Mouse (Mus musculus) lung, postnatal 0 days (tissue): Measurements from ENCODE around the gene Mmd2. TPM values are rescaled to one million over a fixed set of nuclear protein-coding genes. Genes with fewer than 3 reads are reported as not detected.

ENCODE experiments used
- ATAC-seq: fragments of 200-750 bp; cut with Nextera tagmentation; 2 replicates; pipeline ENCODE4 v1.8.0; 2017; ENCODE audit warnings: moderate library complexity
- DNase-seq: peaks from one replicate; pipeline ENCODE4 v3.0.0-alpha.2; 2016; ENCODE audit warnings: low spot score
- H3K27ac ChIP-seq: fragments of 300-500 bp; sonication (generic); 2 replicates; pipeline ENCODE4 v1.5.1; 2014; ENCODE audit warnings: antibody characterized with exemption, mild to moderate bottlenecking, low read length, mixed read lengths
- H3K27me3 ChIP-seq: fragments of 300-500 bp; sonication (generic); replicated peaks from 2 replicates; pipeline ENCODE4 v1.6.1; 2014; ENCODE audit warnings: low read length, mixed read lengths; ENCODE audit not compliant: insufficient read depth
- H3K36me3 ChIP-seq: fragments of 300-500 bp; sonication (generic); 2 replicates; pipeline ENCODE4 v1.6.1; 2014; ENCODE audit warnings: low read length, mixed read lengths; ENCODE audit not compliant: insufficient read depth
- H3K4me1 ChIP-seq: fragments of 300-500 bp; sonication (generic); 2 replicates; pipeline ENCODE4 v1.6.1; 2014; ENCODE audit warnings: antibody characterized with exemption, low read depth, low read length, mixed read lengths; ENCODE audit not compliant: insufficient read depth
- H3K4me2 ChIP-seq: fragments of 300-500 bp; sonication (generic); replicated peaks from 2 replicates; pipeline ENCODE4 v1.6.1; 2014; ENCODE audit warnings: low read depth, mild to moderate bottlenecking, low read length, moderate library complexity, mixed read lengths
- H3K4me3 ChIP-seq: fragments of 300-500 bp; sonication (generic); 2 replicates; pipeline ENCODE4 v1.5.1; 2014; ENCODE audit warnings: low read depth, low read length
- H3K9ac ChIP-seq: fragments of 300-500 bp; sonication (generic); replicated peaks from 2 replicates; pipeline ENCODE4 v1.6.1; 2014; ENCODE audit warnings: low read depth, mild to moderate bottlenecking
- H3K9me3 ChIP-seq: fragments of 300-500 bp; sonication (generic); 2 replicates; pipeline ENCODE4 v1.6.1; 2016; ENCODE audit warnings: low read length, mixed read lengths
- CTCF ChIP-seq: IDR thresholded peaks from 2 replicates; pipeline ENCODE4 v1.5.1; 2016; ENCODE audit warnings: antibody characterized with exemption, mild to moderate bottlenecking
- EP300 ChIP-seq: IDR thresholded peaks from 2 replicates; pipeline ENCODE4 v1.6.1; 2016; ENCODE audit warnings: antibody characterized with exemption, mild to moderate bottlenecking, control low read depth
- WGBS: fragments of 180-500 bp; shearing (Covaris S2); extraction: QIAGEN DNeasy Blood & Tissue Kit; methylation state at CpG from one replicate; pipeline ENCODE4 v1.1.7; 2014; 5-methylcytosine and 5-hydroxymethylcytosine counted together
- polyA plus RNA-seq: library from polyadenylated mRNA; unstranded; fragments of >200 nt; fragmentation: Nextera tagmentation; extraction: Ambion mirVana; gene quantifications from 2 replicates; pipeline ENCODE4 v1.2.1, GENCODE M21; 2015

Mmd2 gene
- polyA plus RNA-seq, 1 experiment from 2014 or later, result not detected

GRCm38 (mm10) chr5:142596723-142597122 lies 11.9 kb downstream of the Mmd2 start:
- H3K4me2 ChIP-seq, result no peak overlapping the region
- no peak overlapping the region for H3K4me3 ChIP-seq
- H3K9me3 ChIP-seq, result no peaks in the 10 kb centered on the region
- no peaks in the 10 kb centered on the region for H3K36me3 ChIP-seq
- H3K27ac ChIP-seq, result no peak overlapping the region
- WGBS, result 66% methylated on average over 6 of the region's 6 CpGs
- ATAC-seq, result no peak
- DNase-seq, result no peak
- no peaks in the 10 kb centered on the region for H3K27me3 ChIP-seq
- no peak for TF ChIP-seq EP300
- no peak for TF ChIP-seq CTCF
- H3K9ac ChIP-seq, result no peak overlapping the region
- H3K4me1 ChIP-seq, result no peaks in the 10 kb centered on the region

- H3K27ac ChIP-seq, result no peak overlapping the region
- H3K4me2 ChIP-seq, result no peak overlapping the region
- no peak overlapping the region for H3K9ac ChIP-seq
- ATAC-seq (no peak), DNase-seq (no peak)
- no peaks in the 10 kb centered on the region for H3K36me3 ChIP-seq
- no peaks in the 10 kb centered on the region for H3K9me3 ChIP-seq
- no peaks in the 10 kb centered on the region for H3K4me1 ChIP-seq
- no peak overlapping the region for H3K4me3 ChIP-seq
- H3K27me3 ChIP-seq, result no peaks in the 10 kb centered on the region
- no peak for TF ChIP-seq EP300
- TF ChIP-seq CTCF, result no peak
- WGBS, result 85% methylated on average over 3 of the region's 3 CpGs
Observed at GRCm38 (mm10) chr5:142595698-142596097, 12.9 kb downstream of the Mmd2 start.

DNA sequence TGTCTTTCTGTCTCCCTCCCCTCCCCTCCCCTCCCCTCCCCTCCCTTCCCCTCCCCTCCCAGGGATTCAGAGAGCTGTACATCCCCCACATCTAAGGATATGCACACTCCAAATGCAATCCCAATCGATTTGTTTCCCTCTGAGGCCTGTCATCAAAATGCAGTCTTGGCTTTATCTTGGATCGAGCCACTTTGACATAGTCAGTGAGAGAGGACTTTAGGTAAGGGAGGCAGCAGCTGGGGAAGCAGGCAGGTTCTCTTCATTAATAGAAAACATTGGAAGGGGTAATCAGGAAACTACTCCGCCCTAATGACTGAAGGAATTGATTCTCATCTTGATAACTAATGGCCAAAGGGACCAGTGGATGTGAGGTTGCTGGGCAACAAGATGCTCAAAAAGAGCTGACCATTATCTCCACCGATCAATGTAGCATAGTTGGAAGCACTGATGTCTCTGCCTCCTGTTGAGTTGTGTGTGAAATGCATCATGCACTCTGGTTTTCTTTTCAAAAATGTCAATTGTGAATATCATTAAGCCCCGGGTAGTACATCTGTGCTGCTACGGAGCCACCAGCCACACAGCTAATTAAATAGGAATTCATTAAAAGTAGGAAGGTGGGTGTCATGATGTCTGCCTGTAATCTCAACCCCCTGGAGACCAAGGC lies 17.5 kb downstream of the Mmd2 start:
- no peak for TF ChIP-seq CTCF
- no peak for TF ChIP-seq EP300
- H3K9ac ChIP-seq, result no peak overlapping the region
- DNase-seq, result no peak
- ATAC-seq, result no peak
- WGBS, result 75% methylated on average over 6 of the region's 6 CpGs
- no peak overlapping the region for H3K4me3 ChIP-seq
- no peaks in the 10 kb centered on the region for H3K27me3 ChIP-seq
- H3K4me1 ChIP-seq, result no peaks in the 10 kb centered on the region
- no peak overlapping the region for H3K27ac ChIP-seq
- no peaks in the 10 kb centered on the region for H3K9me3 ChIP-seq
- no peak overlapping the region for H3K4me2 ChIP-seq
- H3K36me3 ChIP-seq, result no peaks in the 10 kb centered on the region

GRCm38 (mm10) chr5:142583616-142584126 lies 24.9 kb downstream of the Mmd2 start:
- Histone ChIP-seq H3K4me3 (no peak overlapping the region), H3K9me3 (no peaks in the 10 kb centered on the region), H3K27ac (no peak overlapping the region), H3K4me1 (no peaks in the 10 kb centered on the region), H3K36me3 (no peaks in the 10 kb centered on the region), H3K9ac (no peak overlapping the region), H3K4me2 (no peak overlapping the region), H3K27me3 (no peaks in the 10 kb centered on the region)
- WGBS, result 34% methylated on average over 14 of the region's 14 CpGs
- no peak for DNase-seq
- TF ChIP-seq EP300, result no peak
- TF ChIP-seq CTCF, result no peak
- ATAC-seq, result no peak

GRCm38 (mm10) chr5:142581517-142581916 lies 27.1 kb downstream of the Mmd2 start:
- Histone ChIP-seq H3K36me3 (no peaks in the 10 kb centered on the region), H3K4me1 (no peaks in the 10 kb centered on the region), H3K4me3 (no peak overlapping the region), H3K27ac (no peak overlapping the region), H3K9ac (no peak overlapping the region), H3K27me3 (no peaks in the 10 kb centered on the region), H3K4me2 (no peak overlapping the region), H3K9me3 (no peaks in the 10 kb centered on the region)
- peak; percentile 70 for DNase-seq
- WGBS, result 14% methylated on average over 5 of the region's 5 CpGs
- ATAC-seq, result peak; percentile 38; the same call in 1 of the 2 replicates
- TF ChIP-seq CTCF (peak; percentile 87), EP300 (no peak)

GRCm38 (mm10) chr5:142578192-142578591 lies 30.4 kb downstream of the Mmd2 start:
- ATAC-seq (no peak), DNase-seq (no peak)
- no peak overlapping the region for H3K27ac ChIP-seq
- no peaks in the 10 kb centered on the region for H3K4me1 ChIP-seq
- no peak overlapping the region for H3K4me2 ChIP-seq
- no peak overlapping the region for H3K9ac ChIP-seq
- no peaks in the 10 kb centered on the region for H3K27me3 ChIP-seq
- WGBS, result 87% methylated on average over 10 of the region's 10 CpGs
- TF ChIP-seq CTCF, result no peak
- no peak for TF ChIP-seq EP300
- no peak overlapping the region for H3K4me3 ChIP-seq
- no peaks in the 10 kb centered on the region for H3K9me3 ChIP-seq
- H3K36me3 ChIP-seq, result no peaks in the 10 kb centered on the region
